ENCODE assay signal across 28 mouse cellular contexts in the genomic region with DNA sequence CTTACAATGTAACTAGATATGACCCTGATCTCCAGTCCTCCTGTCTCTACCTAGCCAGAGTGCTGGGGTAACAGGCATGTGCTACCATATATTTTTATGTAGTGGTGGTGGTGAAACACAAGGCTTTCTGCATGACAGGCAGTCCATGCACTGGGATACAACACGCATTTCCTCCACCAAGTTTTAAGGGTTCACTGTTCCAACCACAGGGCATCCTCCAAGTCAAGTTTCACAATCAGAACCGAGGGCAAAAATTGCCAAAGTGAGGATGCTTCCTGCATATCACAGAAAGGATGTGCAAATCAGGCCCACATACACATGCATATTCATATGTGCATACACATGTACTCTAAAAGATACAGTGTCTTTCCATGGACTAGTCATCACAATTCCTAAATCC.
A peak's percentile ranks its signal among the peaks of the same experiment; 100 is the strongest.
DNase-seq lines count a peak whose midpoint lies in the region; ATAC-seq lines count a peak whose summit lies in the region.
"Had no signal": no experiment of that assay in that cellular context is flagged by ENCODE, and none has a peak within 500 bp of the region (broad histone marks: within the 10 kb centered on the region; RNA-seq: fewer than 3 reads in every experiment).

No protein-coding gene starts in this region.

- H3K4me1 ChIP-seq in neural tube, embryonic 15.5 days = no peaks in the 10 kb centered on the region
- H3K4me1 ChIP-seq in forebrain, embryonic 16.5 days (replicated peaks; ENCODE audit: control insufficient read depth, insufficient read depth, low read length) = peaks cover 3% of the 10 kb centered on the region
- H3K4me1 ChIP-seq: embryonic facial prominence, embryonic 13.5 days; embryonic facial prominence, embryonic 15.5 days; forebrain, embryonic 12.5 days had no signal

- no peak overlapping the region for H3K9ac ChIP-seq in neural tube, embryonic 15.5 days (replicated peaks)
- no peak overlapping the region for H3K9ac ChIP-seq in forebrain, embryonic 16.5 days (replicated peaks; ENCODE audit: low read depth, low read length)
- H3K9ac ChIP-seq: embryonic facial prominence, embryonic 13.5 days; embryonic facial prominence, embryonic 15.5 days; forebrain, embryonic 12.5 days; forebrain, postnatal 0 days had no signal

- no peaks in the 10 kb centered on the region for H3K36me3 ChIP-seq in neural tube, embryonic 15.5 days
- no peaks in the 10 kb centered on the region for H3K36me3 ChIP-seq in forebrain, embryonic 16.5 days (ENCODE audit: control insufficient read depth, insufficient read depth)
- H3K36me3 ChIP-seq: embryonic facial prominence, embryonic 13.5 days; embryonic facial prominence, embryonic 15.5 days; forebrain, embryonic 12.5 days; G1E had no signal

- H3K27me3 ChIP-seq in neural tube, embryonic 15.5 days (replicated peaks) = no peaks in the 10 kb centered on the region
- no peaks in the 10 kb centered on the region for H3K27me3 ChIP-seq in forebrain, embryonic 16.5 days (replicated peaks; ENCODE audit: control insufficient read depth, insufficient read depth, low read length)
- H3K27me3 ChIP-seq: CH12.LX; embryonic facial prominence, embryonic 13.5 days; embryonic facial prominence, embryonic 15.5 days; forebrain, embryonic 12.5 days; Patski had no signal

- no peak overlapping the region for H3K4me3 ChIP-seq in neural tube, embryonic 15.5 days (replicated peaks)
- no peak overlapping the region for H3K4me3 ChIP-seq in forebrain, embryonic 16.5 days (replicated peaks; ENCODE audit: low read length)
- H3K4me3 ChIP-seq: embryonic facial prominence, embryonic 13.5 days; embryonic facial prominence, embryonic 15.5 days; erythroblast, embryonic 14.5 days; forebrain, embryonic 10.5 days; forebrain, embryonic 12.5 days had no signal

- DNase-seq in neural tube, embryonic 10.5 days (ENCODE audit: extremely low spot score, low spot score) = peak; percentile 4
- no peak for DNase-seq in cerebellum, postnatal 25 days
- DNase-seq: adrenal gland, adult 8-10 months; adrenal gland, postnatal 14 days; adrenal gland, postnatal 36 days; B cell, adult 2 months; cerebellum, adult 11-12 months; cerebellum, adult 2 months; cerebellum, adult 9-10 months; cerebellum, postnatal 10 days; cerebellum, postnatal 36 days; embryo, embryonic 11 days; forebrain, postnatal 0 days had no signal

- no peak overlapping the region for H3K4me2 ChIP-seq in neural tube, embryonic 15.5 days
- no peak overlapping the region for H3K4me2 ChIP-seq in forebrain, embryonic 16.5 days (ENCODE audit: low read length)
- H3K4me2 ChIP-seq: embryonic facial prominence, embryonic 13.5 days; embryonic facial prominence, embryonic 15.5 days; forebrain, embryonic 12.5 days had no signal

- no peak for ATAC-seq in neural tube, embryonic 15.5 days (ENCODE audit: low FRiP score)
- ATAC-seq in granulocyte monocyte progenitor cell, adult 5-6 weeks (replicated peaks; ENCODE audit: poor library complexity, severe bottlenecking) = peak; percentile 84
- ATAC-seq in megakaryocyte progenitor cell, adult 5-6 weeks (replicated peaks; ENCODE audit: poor library complexity) = peak; percentile 80
- no peak for ATAC-seq in forebrain, embryonic 16.5 days
- ATAC-seq: activated CD4-positive, CD25-positive, alpha-beta regulatory T cell, adult 4 months; CD4-positive, CD25-positive, alpha-beta regulatory T cell, adult 4 months; forebrain, embryonic 14.5 days; forebrain, postnatal 0 days; Patski had no signal

- 86% methylated on average over 2 of the region's 2 CpGs for WGBS in neural tube, embryonic 15.5 days
- 91% methylated on average over 2 of the region's 2 CpGs for WGBS in forebrain, embryonic 16.5 days

- H3K9me3 ChIP-seq in neural tube, embryonic 15.5 days (replicated peaks) = no peaks in the 10 kb centered on the region
- H3K9me3 ChIP-seq in forebrain, embryonic 16.5 days (ENCODE audit: control insufficient read depth, low read length) = no peaks in the 10 kb centered on the region
- H3K9me3 ChIP-seq: embryonic facial prominence, embryonic 13.5 days; embryonic facial prominence, embryonic 15.5 days; forebrain, embryonic 10.5 days; forebrain, embryonic 12.5 days had no signal

- H3K27ac ChIP-seq in neural tube, embryonic 15.5 days (replicated peaks) = no peak overlapping the region
- H3K27ac ChIP-seq in forebrain, embryonic 16.5 days (ENCODE audit: low read length) = no peak overlapping the region
- H3K27ac ChIP-seq: embryonic facial prominence, embryonic 13.5 days; embryonic facial prominence, embryonic 15.5 days; forebrain, embryonic 10.5 days; forebrain, embryonic 12.5 days had no signal

Comparison
In these comparisons a context has a peak if more than half of its experiments do, and no peak if none do; other contexts are left out.
1. ATAC-seq: peak in granulocyte monocyte progenitor cell, adult 5-6 weeks (single experiment) and megakaryocyte progenitor cell, adult 5-6 weeks (single experiment); none in neural tube, embryonic 15.5 days (single experiment) and forebrain, embryonic 16.5 days (single experiment).